Mouse (Mus musculus): ENCODE data around the gene Lcmt1. TPM values are rescaled to one million over a fixed set of nuclear protein-coding genes. Genes with fewer than 3 reads are reported as not detected.

Gene Lcmt1
- polyA plus RNA-seq (2016; fragmentation: Nextera tagmentation; extraction: Ambion mirVana) = 51.0 and 55.5 TPM in 2 replicates

DNA sequence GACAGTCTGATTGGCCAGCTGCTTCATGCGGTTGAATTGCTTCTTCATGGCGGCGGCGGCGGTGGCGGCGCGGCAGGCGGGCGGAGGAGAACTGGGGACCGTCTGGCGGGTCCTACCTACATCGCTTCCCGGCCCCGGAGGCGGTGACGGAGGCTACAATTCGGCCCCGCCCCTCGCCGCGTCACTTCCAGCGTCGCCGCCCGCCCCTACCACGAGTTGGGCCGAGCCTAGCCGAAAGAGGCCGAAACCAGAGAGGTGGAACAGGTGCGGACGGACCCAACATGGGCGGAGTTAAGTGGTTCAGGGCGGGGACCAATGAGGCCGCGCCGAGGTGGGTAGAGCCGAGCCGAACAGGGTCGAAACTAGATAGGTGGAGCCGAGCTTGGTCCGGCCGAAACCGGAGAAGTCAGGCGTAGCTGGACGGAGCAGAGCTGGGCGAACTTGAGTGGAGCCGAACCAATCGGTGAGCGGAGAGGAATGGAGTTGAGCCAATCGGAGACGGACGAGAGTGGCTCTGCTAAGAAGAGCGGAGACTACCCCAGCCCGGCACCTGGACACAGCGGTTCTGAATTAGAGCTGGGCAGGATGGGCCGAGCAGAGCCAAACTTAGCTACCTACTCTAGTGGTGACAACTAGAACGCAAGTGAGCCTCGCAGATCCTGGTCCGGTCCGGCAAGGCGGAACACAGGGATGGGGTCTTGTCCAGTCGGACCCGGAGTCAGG lies at the start of gene Lcmt1, which contains the start of gene Arhgap17:
TSS of gene Lcmt1 (plus strand) at position 26 of the 723 bp plus-strand sequence.
TSS of gene Arhgap17 (minus strand) at position 157 of the 723 bp plus-strand sequence.
- WGBS = under 1% methylated on average over 62 of the region's 64 CpGs
- Histone ChIP-seq H3K4me3 (peak within 1 kb of the TSS; percentile 66), H3K27me3 (no peaks in the 10 kb centered on the region), H3K27ac (peak within 1 kb of the TSS; percentile 91), H3K9me3 (no peaks in the 10 kb centered on the region), H3K4me2 (replicated peaks) (peak within 1 kb of the TSS; percentile 64), H3K4me1 (peaks cover 27% of the 10 kb centered on the region), H3K9ac (peak within 1 kb of the TSS; percentile 84), H3K36me3 (no peaks in the 10 kb centered on the region)
- peak; percentile 99 for ATAC-seq (ENCODE audit: insufficient number of reproducible peaks, insufficient read depth, low FRiP score, low TSS enrichment)

DNA sequence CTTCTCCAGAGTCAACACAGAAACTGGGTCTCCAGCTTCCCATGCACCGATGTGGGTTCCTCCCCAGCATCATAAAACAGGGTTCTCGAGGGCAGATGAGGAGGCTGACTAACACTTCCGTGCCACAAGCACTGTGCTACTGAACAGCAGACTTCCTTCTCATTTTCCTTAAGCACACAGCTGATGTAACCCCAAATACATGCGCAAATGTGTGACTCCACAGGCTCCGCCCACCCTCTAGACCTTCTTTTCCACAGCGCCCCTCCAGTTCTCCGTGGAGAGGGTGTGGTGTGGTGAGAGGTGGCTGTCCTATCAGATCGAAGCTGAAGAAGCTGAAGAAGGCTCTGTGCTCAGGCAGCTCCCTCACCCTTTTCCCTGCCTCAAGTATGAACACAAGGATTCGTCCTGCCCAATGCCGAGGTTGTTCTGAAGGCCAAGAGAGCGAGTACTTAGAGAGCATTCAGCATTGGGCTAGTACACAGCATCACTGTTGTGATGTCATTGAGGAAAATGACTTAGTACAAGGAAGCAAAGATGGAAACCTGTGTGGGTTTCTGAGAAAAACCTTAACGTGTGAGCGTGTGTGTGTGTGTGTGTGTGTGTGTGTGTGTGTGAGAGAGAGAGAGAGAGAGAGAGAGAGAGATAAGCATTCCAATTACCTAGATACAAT lies 47.0 kb upstream of the Lcmt1 start:
- Histone ChIP-seq H3K4me2 (replicated peaks) (no peak overlapping the region), H3K36me3 (peaks cover 54% of the 10 kb centered on the region), H3K4me1 (no peaks in the 10 kb centered on the region), H3K4me3 (no peak overlapping the region), H3K9ac (no peak overlapping the region), H3K27ac (no peak overlapping the region), H3K9me3 (no peaks in the 10 kb centered on the region), H3K27me3 (no peaks in the 10 kb centered on the region)
- 88% methylated on average over 13 of the region's 13 CpGs for WGBS
- no peak for ATAC-seq (ENCODE audit: insufficient number of reproducible peaks, insufficient read depth, low FRiP score, low TSS enrichment)

GRCm38 (mm10) chr7:123323388-123323787 lies 46.2 kb upstream of the Lcmt1 start:
- ATAC-seq (ENCODE audit: insufficient number of reproducible peaks, insufficient read depth, low FRiP score, low TSS enrichment) = no peak
- peaks cover 6% of the 10 kb centered on the region; the same call in 1 of the 2 replicates for H3K4me1 ChIP-seq
- no peak overlapping the region for H3K27ac ChIP-seq
- H3K9me3 ChIP-seq = no peaks in the 10 kb centered on the region
- 97% methylated on average over 2 of the region's 2 CpGs for WGBS
- H3K27me3 ChIP-seq = no peaks in the 10 kb centered on the region
- peaks cover 48% of the 10 kb centered on the region for H3K36me3 ChIP-seq
- no peak overlapping the region for H3K4me2 ChIP-seq (replicated peaks)
- no peak overlapping the region for H3K4me3 ChIP-seq
- H3K9ac ChIP-seq = no peak overlapping the region

DNA sequence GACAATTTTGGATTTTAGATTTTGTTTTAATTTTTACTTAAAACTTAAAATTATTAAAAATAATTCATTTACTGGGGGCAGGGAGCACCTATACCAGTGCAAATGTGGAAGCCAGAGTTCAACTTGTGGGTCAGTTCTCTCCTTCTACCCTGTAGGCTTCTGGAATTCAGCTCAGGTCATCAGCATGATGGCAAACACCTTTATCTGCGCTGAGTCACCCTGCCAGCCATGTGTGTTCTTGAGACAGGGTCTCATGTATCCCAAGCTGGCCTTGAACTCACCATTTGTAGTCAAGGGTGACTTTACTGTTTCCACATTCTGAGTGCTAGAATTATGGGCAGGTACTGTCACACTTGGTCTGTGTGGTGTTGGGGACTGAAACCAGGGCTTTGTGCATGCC lies 45.5 kb upstream of the Lcmt1 start:
- H3K36me3 ChIP-seq = peaks cover 41% of the 10 kb centered on the region
- no peaks in the 10 kb centered on the region for H3K9me3 ChIP-seq
- peaks cover 8% of the 10 kb centered on the region; the same call in 1 of the 2 replicates for H3K4me1 ChIP-seq
- WGBS = 88% methylated on average over 1 of the region's 1 CpGs
- no peaks in the 10 kb centered on the region for H3K27me3 ChIP-seq
- no peak overlapping the region for H3K9ac ChIP-seq
- ATAC-seq (ENCODE audit: insufficient number of reproducible peaks, insufficient read depth, low FRiP score, low TSS enrichment) = no peak
- no peak overlapping the region for H3K27ac ChIP-seq
- no peak overlapping the region for H3K4me2 ChIP-seq (replicated peaks)
- H3K4me3 ChIP-seq = no peak overlapping the region

DNA sequence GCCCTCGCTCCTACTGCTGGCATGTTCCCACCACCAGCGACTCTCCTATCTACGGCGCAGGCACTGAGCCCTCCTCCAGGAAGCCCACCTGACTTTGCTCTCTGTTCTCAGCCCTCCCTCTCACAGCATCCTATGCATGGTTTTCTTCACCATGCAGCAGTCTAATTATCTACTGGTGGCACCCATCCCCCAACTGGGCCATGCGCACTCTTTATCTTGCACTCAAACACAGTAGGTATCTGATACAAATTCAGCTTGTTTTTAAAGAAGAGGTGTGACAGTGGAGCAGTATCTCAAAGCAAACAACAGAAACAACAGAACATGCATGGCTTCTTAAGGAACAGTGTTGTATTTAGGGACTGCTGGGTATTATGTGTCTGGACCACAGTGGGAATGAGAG lies 43.5 kb upstream of the Lcmt1 start:
- Histone ChIP-seq H3K4me3 (no peak overlapping the region), H3K4me1 (peaks cover 8% of the 10 kb centered on the region; the same call in 1 of the 2 replicates), H3K9ac (no peak overlapping the region), H3K27ac (no peak overlapping the region), H3K27me3 (no peaks in the 10 kb centered on the region), H3K4me2 (replicated peaks) (no peak overlapping the region), H3K36me3 (peaks cover 26% of the 10 kb centered on the region), H3K9me3 (no peaks in the 10 kb centered on the region)
- 91% methylated on average over 5 of the region's 5 CpGs for WGBS
- no peak for ATAC-seq (ENCODE audit: insufficient number of reproducible peaks, insufficient read depth, low FRiP score, low TSS enrichment)

DNA sequence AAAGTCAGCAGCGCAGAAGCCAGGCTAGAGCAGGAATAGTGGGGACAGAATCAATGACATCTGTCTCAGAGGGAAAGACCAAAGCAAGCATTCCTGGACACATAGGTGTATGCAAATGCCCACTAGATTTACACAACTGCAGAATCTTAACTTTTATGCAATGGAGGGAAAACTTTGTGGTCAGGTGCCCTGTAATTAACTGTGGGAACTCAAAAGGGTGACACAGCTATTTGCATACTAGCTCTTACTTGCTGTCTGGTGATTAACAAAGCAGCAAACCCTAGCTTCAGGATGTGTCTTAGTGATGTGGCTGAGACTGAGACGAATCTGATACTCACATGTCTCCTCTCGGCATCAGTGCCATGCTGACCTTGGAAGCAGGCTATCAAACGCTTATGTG lies 42.7 kb upstream of the Lcmt1 start:
- H3K4me1 ChIP-seq = peaks cover 8% of the 10 kb centered on the region; the same call in 1 of the 2 replicates
- H3K9ac ChIP-seq = no peak overlapping the region
- H3K9me3 ChIP-seq = no peaks in the 10 kb centered on the region
- peaks cover 22% of the 10 kb centered on the region; the same call in 1 of the 2 replicates for H3K36me3 ChIP-seq
- 80% methylated on average over 4 of the region's 4 CpGs for WGBS
- no peak overlapping the region for H3K27ac ChIP-seq
- H3K4me3 ChIP-seq = no peak overlapping the region
- no peaks in the 10 kb centered on the region for H3K27me3 ChIP-seq
- H3K4me2 ChIP-seq (replicated peaks) = no peak overlapping the region
- ATAC-seq (ENCODE audit: insufficient number of reproducible peaks, insufficient read depth, low FRiP score, low TSS enrichment) = no peak

GRCm38 (mm10) chr7:123327909-123328308 lies 41.7 kb upstream of the Lcmt1 start:
- Histone ChIP-seq H3K9me3 (no peaks in the 10 kb centered on the region), H3K4me1 (peaks cover 8% of the 10 kb centered on the region; the same call in 1 of the 2 replicates), H3K27ac (no peak overlapping the region), H3K36me3 (peaks cover 22% of the 10 kb centered on the region; the same call in 1 of the 2 replicates), H3K9ac (no peak overlapping the region), H3K4me2 (replicated peaks) (no peak overlapping the region), H3K27me3 (no peaks in the 10 kb centered on the region), H3K4me3 (no peak overlapping the region)
- WGBS = 65% methylated on average over 4 of the region's 4 CpGs
- ATAC-seq (ENCODE audit: insufficient number of reproducible peaks, insufficient read depth, low FRiP score, low TSS enrichment) = no peak

- no peak overlapping the region for H3K4me3 ChIP-seq
- WGBS = 84% methylated on average over 9 of the region's 9 CpGs
- no peak overlapping the region for H3K9ac ChIP-seq
- peaks cover 8% of the 10 kb centered on the region; the same call in 1 of the 2 replicates for H3K4me1 ChIP-seq
- no peaks in the 10 kb centered on the region for H3K9me3 ChIP-seq
- H3K27ac ChIP-seq = no peak overlapping the region
- 0 out of 2 replicates have a peak, but pooled peaks cover 8% of the 10 kb centered on the region for H3K36me3 ChIP-seq
- H3K27me3 ChIP-seq = no peaks in the 10 kb centered on the region
- no peak; the same call in 1 of the 2 replicates for ATAC-seq (ENCODE audit: insufficient number of reproducible peaks, insufficient read depth, low FRiP score, low TSS enrichment)
- no peak overlapping the region for H3K4me2 ChIP-seq (replicated peaks)
These were observed 39.1 kb upstream of the Lcmt1 start for GRCm38 (mm10) chr7:123330506-123330905.

- 87% methylated on average over 1 of the region's 1 CpGs for WGBS
- Histone ChIP-seq H3K36me3 (no peaks in the 10 kb centered on the region), H3K27ac (no peak overlapping the region), H3K4me1 (no peaks in the 10 kb centered on the region; the same call in 1 of the 2 replicates), H3K4me2 (replicated peaks) (no peak overlapping the region), H3K9ac (no peak overlapping the region), H3K4me3 (no peak overlapping the region), H3K27me3 (no peaks in the 10 kb centered on the region), H3K9me3 (no peaks in the 10 kb centered on the region)
- no peak for ATAC-seq (ENCODE audit: insufficient number of reproducible peaks, insufficient read depth, low FRiP score, low TSS enrichment)
These were observed 33.3 kb upstream of the Lcmt1 start for GRCm38 (mm10) chr7:123336322-123336721.

GRCm38 (mm10) chr7:123338351-123338750 lies 31.2 kb upstream of the Lcmt1 start:
- H3K9me3 ChIP-seq = no peaks in the 10 kb centered on the region
- WGBS = 49% methylated on average over 8 of the region's 8 CpGs
- peaks cover 10% of the 10 kb centered on the region; the same call in 1 of the 2 replicates for H3K4me1 ChIP-seq
- ATAC-seq (ENCODE audit: insufficient number of reproducible peaks, insufficient read depth, low FRiP score, low TSS enrichment) = no peak
- no peaks in the 10 kb centered on the region for H3K27me3 ChIP-seq
- no peak overlapping the region for H3K9ac ChIP-seq
- H3K4me2 ChIP-seq (replicated peaks) = no peak overlapping the region
- no peak overlapping the region for H3K27ac ChIP-seq
- H3K36me3 ChIP-seq = no peaks in the 10 kb centered on the region
- H3K4me3 ChIP-seq = no peak overlapping the region

DNA sequence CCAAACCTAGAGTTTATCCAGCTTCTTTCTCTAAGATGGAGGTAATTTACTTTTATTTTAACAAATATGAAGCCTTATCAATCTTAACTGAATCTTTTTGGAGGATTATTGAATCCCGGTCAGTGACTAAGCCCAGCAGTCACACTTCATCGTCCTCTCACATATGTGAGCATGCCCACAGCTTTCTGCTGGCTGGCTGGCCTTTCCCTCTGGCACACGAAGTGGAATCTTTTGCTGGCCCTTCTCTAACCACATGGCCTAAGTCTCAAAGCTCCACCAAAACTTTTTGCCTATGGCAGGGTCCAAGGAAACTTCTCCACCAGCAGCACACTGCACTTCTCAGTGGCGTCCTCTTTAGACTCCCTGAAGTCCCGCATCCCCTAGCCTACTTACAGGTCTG lies 27.7 kb upstream of the Lcmt1 start:
- 53% methylated on average over 5 of the region's 5 CpGs for WGBS
- H3K4me2 ChIP-seq (replicated peaks) = no peak overlapping the region
- no peak overlapping the region for H3K27ac ChIP-seq
- H3K9me3 ChIP-seq = no peaks in the 10 kb centered on the region
- peaks cover 10% of the 10 kb centered on the region; the same call in 1 of the 2 replicates for H3K4me1 ChIP-seq
- no peak for ATAC-seq (ENCODE audit: insufficient number of reproducible peaks, insufficient read depth, low FRiP score, low TSS enrichment)
- H3K27me3 ChIP-seq = no peaks in the 10 kb centered on the region
- H3K4me3 ChIP-seq = no peak overlapping the region
- no peaks in the 10 kb centered on the region for H3K36me3 ChIP-seq
- H3K9ac ChIP-seq = no peak overlapping the region
